Mouse (Mus musculus) embryonic facial prominence, embryonic 15.5 days (tissue): Measurements from ENCODE around the gene Bmi1. TPM values are rescaled to one million over a fixed set of nuclear protein-coding genes. Genes with fewer than 3 reads are reported as not detected.

Source experiments
- ATAC-seq: fragments of 200-750 bp; cut with Nextera tagmentation; 2 replicates; pipeline ENCODE4 v1.8.0; 2017; ENCODE audit warnings: low read depth, moderate TSS enrichment; ENCODE audit not compliant: insufficient number of reproducible peaks, low FRiP score, low TSS enrichment
- H3K27ac ChIP-seq: fragments of 300-500 bp; sonication (generic); replicated peaks from 2 replicates; pipeline ENCODE4 v1.5.1; 2015; ENCODE audit warnings: mild to moderate bottlenecking, inconsistent platforms
- H3K27me3 ChIP-seq: fragments of 300-500 bp; sonication (generic); 2 replicates; pipeline ENCODE4 v1.6.1; 2015; ENCODE audit warnings: inconsistent platforms
- H3K36me3 ChIP-seq: fragments of 300-500 bp; sonication (generic); 2 replicates; pipeline ENCODE4 v1.6.1; 2015; ENCODE audit warnings: mild to moderate bottlenecking, inconsistent platforms
- H3K4me1 ChIP-seq: fragments of 300-500 bp; sonication (generic); 2 replicates; pipeline ENCODE4 v1.6.1; 2015; ENCODE audit warnings: inconsistent platforms
- H3K4me2 ChIP-seq: fragments of 300-500 bp; sonication (generic); replicated peaks from 2 replicates; pipeline ENCODE4 v1.6.1; 2015; ENCODE audit warnings: mild to moderate bottlenecking, inconsistent platforms
- H3K4me3 ChIP-seq: fragments of 300-500 bp; sonication (generic); replicated peaks from 2 replicates; pipeline ENCODE4 v1.5.1; 2015; ENCODE audit warnings: mild to moderate bottlenecking, inconsistent platforms
- H3K9ac ChIP-seq: fragments of 300-500 bp; sonication (generic); 2 replicates; pipeline ENCODE4 v1.6.1; 2015; ENCODE audit warnings: inconsistent platforms
- H3K9me3 ChIP-seq: fragments of 300-500 bp; sonication (generic); replicated peaks from 2 replicates; pipeline ENCODE4 v1.6.1; 2016; ENCODE audit warnings: inconsistent platforms
- WGBS: fragments of 180-500 bp; shearing (Covaris S2); methylation state at CpG from one replicate; pipeline ENCODE4 v1.1.7; 2015; 5-methylcytosine and 5-hydroxymethylcytosine counted together
- polyA plus RNA-seq: library from polyadenylated mRNA; unstranded; fragments of >200 nt; fragmentation: Nextera tagmentation; extraction: Ambion mirVana; gene quantifications from 2 replicates; pipeline ENCODE4 v1.2.1, GENCODE M21; 2015

Bmi1 gene
- 21.9 and 22.7 TPM in 2 replicates for polyA plus RNA-seq

DNA sequence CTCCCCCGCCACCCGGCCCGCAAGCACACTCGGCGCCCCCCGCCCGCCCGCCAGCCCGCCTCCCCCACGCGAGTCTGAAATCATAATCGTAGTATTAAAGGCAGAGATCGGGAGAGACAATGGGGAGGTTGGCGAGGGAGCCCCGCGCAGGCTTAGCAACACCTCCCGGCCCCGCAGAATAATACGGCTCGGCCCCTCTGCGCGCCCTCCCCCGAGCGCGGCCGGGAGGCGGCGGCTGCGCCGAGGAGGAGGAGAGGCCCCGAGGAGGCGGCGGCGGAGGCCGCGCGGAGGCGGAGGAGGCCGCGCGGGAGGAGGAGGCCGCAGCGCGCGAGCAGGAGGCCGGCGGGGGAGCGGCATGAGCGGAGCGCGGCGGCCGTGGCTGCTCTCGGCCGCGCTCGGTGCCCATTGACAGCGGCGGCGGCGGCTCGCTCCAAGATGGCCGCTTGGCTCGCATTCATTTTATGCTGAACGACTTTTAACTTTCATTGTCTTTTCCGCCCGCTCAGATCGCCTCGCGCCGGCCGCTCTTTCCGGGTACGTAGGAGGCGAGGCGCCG lies at the start of gene Bmi1:
TSS of gene Bmi1 (plus strand) at position 83 of the 556 bp plus-strand sequence.
- Histone ChIP-seq H3K9ac (peak within 1 kb of the TSS; percentile 78), H3K36me3 (no peaks in the 10 kb centered on the region), H3K4me2 (peak within 1 kb of the TSS; percentile 86), H3K4me1 (peaks cover 28% of the 10 kb centered on the region), H3K4me3 (peak within 1 kb of the TSS; percentile 74), H3K9me3 (no peaks in the 10 kb centered on the region), H3K27ac (peak within 1 kb of the TSS; percentile 94), H3K27me3 (peaks cover 22% of the 10 kb centered on the region)
- WGBS = under 1% methylated on average over 70 of the region's 77 CpGs
- ATAC-seq = peak; percentile 79

DNA sequence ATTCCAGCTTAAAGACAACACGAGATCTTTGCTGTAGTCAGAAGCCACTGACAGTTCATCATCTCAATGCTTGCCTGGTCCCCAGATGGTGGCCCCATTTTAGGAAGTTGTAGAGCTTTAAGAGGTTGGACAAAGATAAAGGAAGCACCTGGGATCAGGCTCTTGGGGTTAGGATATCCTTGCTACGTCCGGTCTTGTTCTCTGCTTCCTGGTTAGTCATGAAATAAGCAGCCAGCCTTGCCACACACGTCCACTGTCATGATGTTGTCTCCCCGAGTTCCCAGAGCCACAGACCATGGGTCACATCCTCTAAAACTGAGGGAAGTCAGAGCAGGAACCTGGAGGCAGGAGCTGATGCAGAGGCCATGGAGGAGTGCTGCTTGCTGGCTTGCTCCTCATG lies 46.3 kb upstream of the Bmi1 start:
- no peak for ATAC-seq
- Histone ChIP-seq H3K4me1 (no peaks in the 10 kb centered on the region), H3K4me2 (no peak overlapping the region), H3K27ac (no peak overlapping the region), H3K36me3 (no peaks in the 10 kb centered on the region), H3K4me3 (no peak overlapping the region), H3K9ac (no peak overlapping the region), H3K27me3 (no peaks in the 10 kb centered on the region), H3K9me3 (no peaks in the 10 kb centered on the region)
- WGBS = 74% methylated on average over 5 of the region's 5 CpGs

DNA sequence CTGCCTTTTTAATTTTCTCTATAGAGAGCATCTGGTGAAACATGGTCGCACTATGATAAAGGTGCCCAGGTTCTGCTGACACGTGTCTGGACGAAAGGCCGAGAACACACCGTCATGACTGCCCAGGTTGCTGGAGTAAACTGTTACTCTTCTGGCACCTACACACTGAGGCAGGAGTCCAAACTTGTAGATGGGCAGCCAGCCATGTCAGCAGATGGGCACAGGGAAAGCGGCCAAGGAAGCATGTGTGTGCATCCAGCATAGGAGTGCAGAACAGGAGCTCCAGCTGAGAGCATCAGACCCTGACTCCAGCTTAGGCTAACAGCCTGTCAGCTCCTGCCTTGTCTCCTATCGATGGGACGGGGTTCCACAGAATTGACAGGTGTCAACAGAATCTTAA lies 41.8 kb upstream of the Bmi1 start:
- no peaks in the 10 kb centered on the region for H3K27me3 ChIP-seq
- H3K9ac ChIP-seq = no peak overlapping the region
- no peaks in the 10 kb centered on the region for H3K9me3 ChIP-seq
- H3K4me3 ChIP-seq = no peak overlapping the region
- no peak overlapping the region for H3K27ac ChIP-seq
- no peaks in the 10 kb centered on the region for H3K36me3 ChIP-seq
- H3K4me2 ChIP-seq = no peak overlapping the region
- 81% methylated on average over 8 of the region's 8 CpGs for WGBS
- no peaks in the 10 kb centered on the region for H3K4me1 ChIP-seq
- ATAC-seq = no peak

DNA sequence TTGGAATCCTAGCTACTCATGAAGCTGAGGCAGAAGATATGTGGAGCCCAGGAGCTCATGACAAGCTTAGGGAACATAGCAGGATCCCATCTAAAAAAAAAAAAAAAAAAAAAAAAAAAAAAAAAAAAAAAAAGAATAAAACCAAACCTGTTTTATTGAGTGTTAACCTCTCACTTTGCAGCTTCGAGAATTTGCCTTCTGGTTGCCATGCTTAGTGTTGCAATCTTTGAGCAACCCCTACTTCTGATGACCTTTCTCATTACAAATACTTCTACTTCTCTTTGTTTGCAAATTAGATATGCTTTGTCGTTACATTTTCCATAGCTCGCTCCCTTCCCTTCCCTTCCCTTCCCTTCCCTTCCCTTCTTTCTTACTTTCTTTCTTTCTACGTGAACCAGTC lies 28.3 kb upstream of the Bmi1 start:
- ATAC-seq = no peak
- Histone ChIP-seq H3K27ac (no peak overlapping the region), H3K4me2 (no peak overlapping the region), H3K36me3 (no peaks in the 10 kb centered on the region), H3K9ac (no peak overlapping the region), H3K9me3 (no peaks in the 10 kb centered on the region), H3K4me3 (no peak overlapping the region), H3K27me3 (no peaks in the 10 kb centered on the region), H3K4me1 (no peaks in the 10 kb centered on the region)
- 90% methylated on average over 3 of the region's 4 CpGs for WGBS

DNA sequence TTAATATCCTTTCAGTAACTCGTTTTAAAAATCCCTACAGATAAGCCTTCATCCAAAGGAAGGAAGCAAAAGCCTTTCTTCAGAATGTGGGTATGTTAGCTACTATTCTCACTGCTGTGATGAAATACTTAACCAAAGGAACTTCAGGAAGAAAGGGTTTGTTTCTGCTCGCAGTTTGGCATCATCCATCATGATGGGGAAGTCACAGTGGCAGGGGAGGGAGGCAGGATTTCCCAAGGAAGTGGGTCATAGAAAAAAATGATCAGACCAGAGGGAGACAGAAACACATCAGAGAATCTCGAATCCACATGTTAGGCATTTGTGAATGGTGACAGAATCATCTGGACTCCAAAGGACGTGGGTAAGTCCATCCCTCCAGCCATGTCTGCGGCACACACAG lies 22.0 kb upstream of the Bmi1 start:
- WGBS = 64% methylated on average over 5 of the region's 5 CpGs

DNA sequence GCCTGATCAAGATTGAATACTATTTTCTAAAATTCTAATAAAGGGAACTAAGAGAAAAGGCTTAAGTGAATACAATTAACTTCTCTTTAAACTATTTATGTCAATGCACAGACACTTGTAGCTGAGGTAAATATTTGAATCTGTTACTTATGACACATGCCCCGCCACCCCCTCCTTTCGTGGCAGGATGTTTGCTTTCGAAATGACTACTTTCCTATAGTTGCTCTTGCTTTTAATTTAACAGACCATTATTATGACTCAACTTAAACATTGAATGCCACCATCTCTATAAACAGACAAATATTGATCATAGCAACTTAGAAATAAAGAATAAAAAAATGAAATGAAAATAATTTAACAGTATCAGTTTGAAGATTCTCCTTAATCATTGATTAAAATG lies 12.8 kb upstream of the Bmi1 start:
- WGBS = 84% methylated on average over 3 of the region's 3 CpGs
- Histone ChIP-seq H3K9me3 (no peaks in the 10 kb centered on the region), H3K27ac (no peak overlapping the region), H3K4me3 (no peak overlapping the region), H3K4me1 (no peaks in the 10 kb centered on the region), H3K36me3 (no peaks in the 10 kb centered on the region), H3K9ac (no peak overlapping the region), H3K4me2 (no peak overlapping the region), H3K27me3 (no peaks in the 10 kb centered on the region)
- ATAC-seq = no peak

More for the DNA sequence above, 22.0 kb upstream of the Bmi1 start:
- Histone ChIP-seq H3K4me1 (no peaks in the 10 kb centered on the region), H3K9ac (no peak overlapping the region), H3K27me3 (no peaks in the 10 kb centered on the region), H3K4me2 (no peak overlapping the region), H3K4me3 (no peak overlapping the region), H3K27ac (no peak overlapping the region), H3K9me3 (no peaks in the 10 kb centered on the region), H3K36me3 (no peaks in the 10 kb centered on the region)
- ATAC-seq = no peak

DNA sequence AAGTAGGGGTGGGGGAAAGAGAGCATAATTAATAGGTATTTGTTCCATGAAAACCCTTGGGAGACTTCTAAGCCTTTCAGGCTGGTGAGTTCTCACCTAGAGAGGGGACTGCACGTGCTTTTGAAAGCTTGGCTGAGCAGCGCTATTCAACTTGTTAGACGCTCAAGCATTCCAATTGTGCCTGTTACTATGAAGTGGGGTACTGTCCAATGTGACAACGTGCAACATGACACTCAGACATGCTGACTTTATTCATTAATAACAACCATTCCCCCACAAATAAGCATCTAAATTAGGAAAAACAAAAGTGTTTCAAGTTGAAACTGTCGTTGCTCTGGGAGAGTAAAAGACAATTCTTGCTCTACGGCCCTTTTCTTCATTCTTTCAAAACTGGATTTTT lies 5.8 kb upstream of the Bmi1 start:
- H3K4me3 ChIP-seq = no peak overlapping the region
- H3K27ac ChIP-seq = no peak overlapping the region
- no peak overlapping the region for H3K9ac ChIP-seq
- no peaks in the 10 kb centered on the region for H3K9me3 ChIP-seq
- ATAC-seq = no peak
- H3K4me1 ChIP-seq = 0 out of 2 replicates have a peak, but pooled peaks cover 4% of the 10 kb centered on the region
- no peak overlapping the region for H3K4me2 ChIP-seq
- WGBS = 34% methylated on average over 6 of the region's 6 CpGs
- H3K27me3 ChIP-seq = no peaks in the 10 kb centered on the region
- H3K36me3 ChIP-seq = no peaks in the 10 kb centered on the region

DNA sequence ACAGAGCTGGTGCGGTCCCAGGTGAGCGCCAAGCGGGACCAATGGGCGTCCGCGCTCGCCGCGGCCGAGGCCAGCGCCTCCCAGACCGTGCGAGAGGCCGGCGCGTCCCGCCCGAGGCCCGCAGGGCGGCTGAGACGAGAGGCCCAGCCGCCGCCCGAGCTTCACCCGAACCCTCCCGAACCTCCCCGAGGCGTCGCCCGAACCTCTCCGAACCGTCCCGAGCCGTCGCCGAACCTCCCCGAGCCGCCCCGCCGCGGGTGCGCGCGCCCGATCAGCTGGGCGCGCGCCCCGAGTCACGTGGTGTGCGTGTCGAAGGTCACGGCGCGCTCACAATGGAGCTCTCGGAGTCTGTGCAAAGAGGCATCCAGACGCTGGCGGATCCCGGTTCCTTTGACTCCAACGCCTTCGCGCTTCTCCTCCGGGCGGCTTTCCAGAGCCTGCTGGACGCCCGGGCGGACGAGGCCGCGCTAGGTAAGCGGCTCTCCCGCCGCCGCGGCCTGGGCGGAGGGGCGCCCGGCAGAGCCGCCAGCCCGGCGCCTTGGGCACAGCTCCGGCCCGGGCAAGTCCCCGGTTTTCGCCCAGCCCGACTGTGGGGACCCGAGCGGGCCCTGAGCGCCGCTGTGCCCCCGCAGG lies 4.6 kb upstream of the Bmi1 start, which contains the start of gene Commd3:
TSS of gene Commd3 (plus strand) at position 252 of the 633 bp plus-strand sequence.
- Histone ChIP-seq H3K27ac (peak within 1 kb of the TSS; percentile 90), H3K9ac (peak within 1 kb of the TSS; percentile 92), H3K9me3 (no peaks in the 10 kb centered on the region), H3K4me3 (peak within 1 kb of the TSS; percentile 63), H3K27me3 (no peaks in the 10 kb centered on the region), H3K4me2 (peak within 1 kb of the TSS; percentile 79), H3K4me1 (0 out of 2 replicates have a peak, but pooled peaks cover 6% of the 10 kb centered on the region), H3K36me3 (no peaks in the 10 kb centered on the region)
- WGBS = under 1% methylated on average over 87 of the region's 91 CpGs
- ATAC-seq = peak; percentile 86

DNA sequence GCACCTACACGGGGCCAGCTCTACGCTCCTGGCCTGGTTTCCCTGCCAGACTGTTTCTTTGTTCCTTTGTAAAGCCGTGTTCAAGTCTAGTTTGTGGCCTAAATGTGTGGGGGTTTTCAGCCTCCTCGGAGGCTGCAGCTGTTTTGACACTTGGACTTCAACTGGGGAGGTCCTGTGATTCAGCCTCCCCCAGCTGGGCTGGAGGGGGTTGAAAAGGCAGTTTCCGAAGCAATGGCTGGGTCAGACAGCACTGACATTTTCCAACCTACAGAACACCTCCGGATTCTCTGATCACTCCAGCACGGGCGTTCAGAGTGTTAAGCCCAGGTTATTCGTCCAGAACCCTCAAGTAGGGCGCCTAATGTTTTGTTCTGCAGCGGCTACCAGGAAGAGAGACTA lies 4.1 kb upstream of the Bmi1 start:
- peak overlapping the region; percentile 92 for H3K9ac ChIP-seq
- no peak for ATAC-seq

DNA sequence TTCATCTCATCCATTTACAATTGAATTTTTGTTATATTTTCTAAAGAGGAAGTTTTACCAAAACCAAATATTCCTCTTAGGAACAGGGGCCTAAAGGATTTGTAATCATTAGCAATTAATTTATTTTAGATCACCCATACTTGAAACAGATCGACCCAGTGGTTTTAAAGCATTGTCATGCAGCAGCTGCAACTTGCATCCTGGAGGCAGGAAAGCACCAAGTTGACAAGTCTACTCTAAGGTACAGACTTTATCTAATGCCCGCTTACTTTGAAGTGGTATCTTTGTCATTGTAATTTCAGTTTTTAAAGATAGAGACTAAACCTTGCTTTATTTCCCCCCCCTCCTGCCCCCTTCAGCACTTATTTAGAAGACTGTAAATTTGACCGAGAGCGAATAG lies 3.1 kb upstream of the Bmi1 start:
- H3K27ac ChIP-seq = no peak overlapping the region
- H3K27me3 ChIP-seq = no peaks in the 10 kb centered on the region
- no peak for ATAC-seq
- H3K36me3 ChIP-seq = no peaks in the 10 kb centered on the region
- H3K4me2 ChIP-seq = no peak overlapping the region
- no peak overlapping the region for H3K9ac ChIP-seq
- H3K4me1 ChIP-seq = peaks cover 15% of the 10 kb centered on the region; the same call in 1 of the 2 replicates
- 57% methylated on average over 4 of the region's 4 CpGs for WGBS
- H3K9me3 ChIP-seq = no peaks in the 10 kb centered on the region
- H3K4me3 ChIP-seq = no peak overlapping the region

More for the DNA sequence above, 4.1 kb upstream of the Bmi1 start:
- peak overlapping the region; percentile 90 for H3K27ac ChIP-seq
- H3K4me2 ChIP-seq = peak overlapping the region; percentile 79
- H3K9me3 ChIP-seq = no peaks in the 10 kb centered on the region
- peak overlapping the region; percentile 63 for H3K4me3 ChIP-seq
- under 1% methylated on average over 11 of the region's 11 CpGs for WGBS
- no peaks in the 10 kb centered on the region for H3K36me3 ChIP-seq
- H3K27me3 ChIP-seq = no peaks in the 10 kb centered on the region
- 0 out of 2 replicates have a peak, but pooled peaks cover 7% of the 10 kb centered on the region for H3K4me1 ChIP-seq

DNA sequence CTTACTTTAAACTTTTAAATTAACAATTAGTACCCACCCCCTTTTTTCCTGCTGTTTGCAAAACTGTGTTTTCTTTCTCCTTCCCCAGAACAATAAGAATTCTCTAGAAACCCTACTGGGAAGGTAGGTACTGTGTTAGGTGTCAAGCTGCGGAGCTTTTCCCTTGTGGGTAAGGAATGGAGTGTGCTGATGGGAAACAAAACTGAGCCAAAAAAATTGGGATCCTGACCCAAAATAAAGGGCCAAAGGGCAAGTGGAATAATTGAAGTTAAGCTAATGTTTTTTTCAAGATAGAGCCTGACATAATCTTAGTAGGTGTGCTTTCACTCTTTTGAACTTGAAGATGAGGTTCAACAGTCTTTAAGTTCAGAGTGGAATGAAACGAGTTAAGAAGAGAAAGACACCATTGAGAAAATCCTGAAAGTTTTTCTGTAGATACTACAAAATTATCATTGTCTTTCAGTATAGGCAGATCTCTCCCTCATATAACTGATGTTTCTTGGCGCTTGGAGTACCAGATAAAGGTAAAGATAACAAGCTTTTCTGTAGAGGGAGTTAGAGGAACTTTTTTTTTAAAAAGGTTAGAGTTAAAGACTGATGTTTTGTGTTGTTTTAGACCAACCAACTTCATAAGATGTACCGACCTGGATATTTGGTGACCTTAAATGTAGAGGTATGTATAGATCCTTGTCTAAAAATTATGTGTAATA lies 2.5 kb upstream of the Bmi1 start:
- no peak overlapping the region for H3K4me2 ChIP-seq
- ATAC-seq = no peak
- H3K4me3 ChIP-seq = no peak overlapping the region
- 72% methylated on average over 4 of the region's 4 CpGs for WGBS
- H3K9ac ChIP-seq = no peak overlapping the region
- H3K27me3 ChIP-seq = peaks cover 4% of the 10 kb centered on the region; the same call in 1 of the 2 replicates
- H3K4me1 ChIP-seq = peaks cover 15% of the 10 kb centered on the region; the same call in 1 of the 2 replicates
- no peak overlapping the region for H3K27ac ChIP-seq
- H3K36me3 ChIP-seq = no peaks in the 10 kb centered on the region
- no peaks in the 10 kb centered on the region for H3K9me3 ChIP-seq
